Mouse (Mus musculus): ENCODE results near the gene Tnfrsf22. TPM values are rescaled to one million over a fixed set of nuclear protein-coding genes. Genes with fewer than 3 reads are reported as not detected.
A peak's percentile ranks its signal among the peaks of the same experiment; 100 is the strongest.

The Tnfrsf22 gene
- polyA plus RNA-seq, 1 experiment from 2014 or later: 15.1 TPM

GRCm38 (mm10) chr7:143599428-143600230 lies 49.8 kb downstream of the Tnfrsf22 start, which contains the start of gene Cars:
Cars (minus strand) TSS chr7:143600090.
- Histone ChIP-seq H3K9me3 (ENCODE audit: control insufficient read depth, low read length) (no peaks in the 10 kb centered on the region), H3K36me3 (ENCODE audit: control insufficient read depth, insufficient read depth, low read length) (peaks cover 10% of the 10 kb centered on the region; the same call in 1 of the 2 replicates), H3K4me3 (ENCODE audit: low read length) (peak within 1 kb of the TSS; percentile 92), H3K27ac (ENCODE audit: low read depth, low read length) (no peak within 1 kb of the TSS), H3K4me1 (ENCODE audit: control insufficient read depth, insufficient read depth, low read length) (peaks cover 8% of the 10 kb centered on the region), H3K27me3 (ENCODE audit: control insufficient read depth, insufficient read depth, low read length) (no peaks in the 10 kb centered on the region), H3K4me2 (replicated peaks; ENCODE audit: low read depth, low read length) (peak within 1 kb of the TSS; percentile 91), H3K9ac (ENCODE audit: low read depth, low read length) (peak within 1 kb of the TSS; percentile 81)
- WGBS: 2% methylated on average over 35 of the region's 35 CpGs
- ATAC-seq (ENCODE audit: low FRiP score, low TSS enrichment): peak; percentile 99

- H3K4me1 ChIP-seq (ENCODE audit: control insufficient read depth, insufficient read depth, low read length): peaks cover 8% of the 10 kb centered on the region
- H3K4me3 ChIP-seq (ENCODE audit: low read length): no peak overlapping the region
- no peak overlapping the region for H3K4me2 ChIP-seq (replicated peaks; ENCODE audit: low read depth, low read length)
- H3K27ac ChIP-seq (ENCODE audit: low read depth, low read length): no peak overlapping the region
- no peaks in the 10 kb centered on the region for H3K27me3 ChIP-seq (ENCODE audit: control insufficient read depth, insufficient read depth, low read length)
- WGBS: 58% methylated on average over 5 of the region's 5 CpGs
- peaks cover 34% of the 10 kb centered on the region; the same call in 1 of the 2 replicates for H3K36me3 ChIP-seq (ENCODE audit: control insufficient read depth, insufficient read depth, low read length)
- no peak for ATAC-seq (ENCODE audit: low FRiP score, low TSS enrichment)
- H3K9me3 ChIP-seq (ENCODE audit: control insufficient read depth, low read length): no peaks in the 10 kb centered on the region
- H3K9ac ChIP-seq (ENCODE audit: low read depth, low read length): no peak overlapping the region
These were observed 54.6 kb downstream of the Tnfrsf22 start for GRCm38 (mm10) chr7:143594865-143595264.

- no peak overlapping the region for H3K4me2 ChIP-seq (replicated peaks; ENCODE audit: low read depth, low read length)
- H3K36me3 ChIP-seq (ENCODE audit: control insufficient read depth, insufficient read depth, low read length): peaks cover 56% of the 10 kb centered on the region
- H3K4me1 ChIP-seq (ENCODE audit: control insufficient read depth, insufficient read depth, low read length): no peaks in the 10 kb centered on the region
- H3K27ac ChIP-seq (ENCODE audit: low read depth, low read length): no peak overlapping the region
- no peak overlapping the region for H3K4me3 ChIP-seq (ENCODE audit: low read length)
- H3K9me3 ChIP-seq (ENCODE audit: control insufficient read depth, low read length): no peaks in the 10 kb centered on the region
- H3K9ac ChIP-seq (ENCODE audit: low read depth, low read length): no peak overlapping the region
- H3K27me3 ChIP-seq (ENCODE audit: control insufficient read depth, insufficient read depth, low read length): no peaks in the 10 kb centered on the region
- 95% methylated on average over 10 of the region's 10 CpGs for WGBS
- no peak for ATAC-seq (ENCODE audit: low FRiP score, low TSS enrichment)
These were observed 57.2 kb downstream of the Tnfrsf22 start for GRCm38 (mm10) chr7:143592255-143592654.

GRCm38 (mm10) chr7:143588006-143588405 lies 61.5 kb downstream of the Tnfrsf22 start:
- 90% methylated on average over 4 of the region's 4 CpGs for WGBS
- no peak for ATAC-seq (ENCODE audit: low FRiP score, low TSS enrichment)
- H3K9me3 ChIP-seq (ENCODE audit: control insufficient read depth, low read length): no peaks in the 10 kb centered on the region
- H3K4me3 ChIP-seq (ENCODE audit: low read length): no peak overlapping the region
- no peak overlapping the region for H3K4me2 ChIP-seq (replicated peaks; ENCODE audit: low read depth, low read length)
- no peaks in the 10 kb centered on the region for H3K4me1 ChIP-seq (ENCODE audit: control insufficient read depth, insufficient read depth, low read length)
- H3K36me3 ChIP-seq (ENCODE audit: control insufficient read depth, insufficient read depth, low read length): peaks cover 84% of the 10 kb centered on the region
- H3K9ac ChIP-seq (ENCODE audit: low read depth, low read length): no peak overlapping the region
- no peaks in the 10 kb centered on the region for H3K27me3 ChIP-seq (ENCODE audit: control insufficient read depth, insufficient read depth, low read length)
- no peak overlapping the region for H3K27ac ChIP-seq (ENCODE audit: low read depth, low read length)

- Histone ChIP-seq H3K4me3 (ENCODE audit: low read length) (no peak overlapping the region), H3K36me3 (ENCODE audit: control insufficient read depth, insufficient read depth, low read length) (peaks cover 84% of the 10 kb centered on the region), H3K9me3 (ENCODE audit: control insufficient read depth, low read length) (no peaks in the 10 kb centered on the region), H3K27me3 (ENCODE audit: control insufficient read depth, insufficient read depth, low read length) (no peaks in the 10 kb centered on the region), H3K4me2 (replicated peaks; ENCODE audit: low read depth, low read length) (no peak overlapping the region), H3K27ac (ENCODE audit: low read depth, low read length) (no peak overlapping the region), H3K4me1 (ENCODE audit: control insufficient read depth, insufficient read depth, low read length) (no peaks in the 10 kb centered on the region), H3K9ac (ENCODE audit: low read depth, low read length) (no peak overlapping the region)
- 91% methylated on average over 5 of the region's 5 CpGs for WGBS
- ATAC-seq (ENCODE audit: low FRiP score, low TSS enrichment): no peak
These were observed 61.9 kb downstream of the Tnfrsf22 start for GRCm38 (mm10) chr7:143587586-143587985.

Other genes starting within 250 kb of the Tnfrsf22 start
- 1,196 and 1,506 TPM in 2 replicates for gene Cdkn1c, start 188.6 kb downstream of the Tnfrsf22 start, polyA plus RNA-seq (2014; fragmentation: Nextera tagmentation; extraction: Ambion mirVana)
- 4.4 and 4.7 TPM in 2 replicates for gene Slc22a18, start 175.9 kb downstream of the Tnfrsf22 start, polyA plus RNA-seq (2014; fragmentation: Nextera tagmentation; extraction: Ambion mirVana)
- gene Phlda2, start 146.5 kb downstream of the Tnfrsf22 start, polyA plus RNA-seq (2014; fragmentation: Nextera tagmentation; extraction: Ambion mirVana): 7.3 and 10.6 TPM in 2 replicates
- gene Nap1l4, start 100.6 kb downstream of the Tnfrsf22 start, polyA plus RNA-seq (2014; fragmentation: Nextera tagmentation; extraction: Ambion mirVana): 138 and 158 TPM in 2 replicates
- gene Cars, start 49.6 kb downstream of the Tnfrsf22 start, polyA plus RNA-seq (2014; fragmentation: Nextera tagmentation; extraction: Ambion mirVana): 47.0 and 64.4 TPM in 2 replicates
- 0.37 and 0.69 TPM in 2 replicates for gene Tnfrsf26, start 20.9 kb downstream of the Tnfrsf22 start, polyA plus RNA-seq (2014; fragmentation: Nextera tagmentation; extraction: Ambion mirVana)
- gene Tnfrsf23, start 36.2 kb upstream of the Tnfrsf22 start, polyA plus RNA-seq (2014; fragmentation: Nextera tagmentation; extraction: Ambion mirVana): 0.84 and 1.7 TPM in 2 replicates
- 18.7 and 30.7 TPM in 2 replicates for gene Osbpl5, start 107.3 kb upstream of the Tnfrsf22 start, polyA plus RNA-seq (2014; fragmentation: Nextera tagmentation; extraction: Ambion mirVana)
- gene Mrgprg, start 117.3 kb upstream of the Tnfrsf22 start, polyA plus RNA-seq (2014; fragmentation: Nextera tagmentation; extraction: Ambion mirVana): not detected in 2 replicates
- gene Mrgpre, start 134.8 kb upstream of the Tnfrsf22 start, polyA plus RNA-seq (2014; fragmentation: Nextera tagmentation; extraction: Ambion mirVana): 0.86 and 1.8 TPM in 2 replicates
- gene Nadsyn1, start 173.2 kb upstream of the Tnfrsf22 start, polyA plus RNA-seq (2014; fragmentation: Nextera tagmentation; extraction: Ambion mirVana): 5.2 and 9.6 TPM in 2 replicates
- 25.5 and 42.5 TPM in 2 replicates for gene Dhcr7, start 173.5 kb upstream of the Tnfrsf22 start, polyA plus RNA-seq (2014; fragmentation: Nextera tagmentation; extraction: Ambion mirVana)
- not detected in 2 replicates for gene Gm498, start 217.2 kb upstream of the Tnfrsf22 start, polyA plus RNA-seq (2014; fragmentation: Nextera tagmentation; extraction: Ambion mirVana)

Data from kidney, embryonic 14.5 days (tissue).